Mouse (Mus musculus) forebrain, embryonic 14.5 days (tissue): ENCODE measurements around the gene Tbc1d17. TPM values are rescaled to one million over a fixed set of nuclear protein-coding genes. Genes with fewer than 3 reads are reported as not detected.

Experiments
- ATAC-seq: fragments of 200-750 bp; cut with Nextera tagmentation; 2 replicates; pipeline ENCODE4 v1.8.0; 2017; ENCODE audit warnings: mild to moderate bottlenecking, moderate library complexity
- DNase-seq: peaks from one replicate; pipeline ENCODE4 v3.0.0-alpha.2; 2015; ENCODE audit warnings: low spot score
- H3K27ac ChIP-seq: fragments of 300-500 bp; sonication (generic); 2 replicates; pipeline ENCODE4 v1.5.1; 2014; ENCODE audit warnings: low read depth, mild to moderate bottlenecking, control low read depth, low read length, moderate library complexity
- H3K27me3 ChIP-seq: fragments of 300-500 bp; sonication (generic); replicated peaks from 2 replicates; pipeline ENCODE4 v1.6.1; 2014; ENCODE audit warnings: low read length, control low read depth, mixed read lengths; ENCODE audit not compliant: control insufficient read depth, insufficient read depth
- H3K36me3 ChIP-seq: fragments of 300-500 bp; sonication (generic); 2 replicates; pipeline ENCODE4 v1.6.1; 2014; ENCODE audit warnings: low read length, control low read depth; ENCODE audit not compliant: control insufficient read depth, insufficient read depth
- H3K4me1 ChIP-seq: fragments of 300-500 bp; sonication (generic); 2 replicates; pipeline ENCODE4 v1.6.1; 2014; ENCODE audit warnings: antibody characterized with exemption, low read length, control low read depth; ENCODE audit not compliant: control insufficient read depth, insufficient read depth
- H3K4me2 ChIP-seq: fragments of 300-500 bp; sonication (generic); 2 replicates; pipeline ENCODE4 v1.6.1; 2014; ENCODE audit warnings: mild to moderate bottlenecking, control low read depth, low read length
- H3K4me3 ChIP-seq: fragments of 300-500 bp; sonication (generic); 2 replicates; pipeline ENCODE4 v1.5.1; 2014; ENCODE audit warnings: low read depth, low read length, control low read depth
- H3K9ac ChIP-seq: fragments of 300-500 bp; sonication (generic); 2 replicates; pipeline ENCODE4 v1.6.1; 2014; ENCODE audit warnings: mild to moderate bottlenecking, low read length, control low read depth, moderate library complexity
- H3K9me3 ChIP-seq: fragments of 300-500 bp; sonication (generic); replicated peaks from 2 replicates; pipeline ENCODE4 v1.6.1; 2016; ENCODE audit warnings: low read length, control low read depth, mixed read lengths; ENCODE audit not compliant: control insufficient read depth
- WGBS: fragments of 180-500 bp; shearing (Covaris S2); extraction: QIAGEN DNeasy Blood & Tissue Kit; methylation state at CpG from one replicate; pipeline ENCODE4 v1.1.7; 2014; 5-methylcytosine and 5-hydroxymethylcytosine counted together
- microRNA counts: library from miRNA; unstranded; fragments of <30 nt; microRNA quantifications from one replicate; lab custom pipeline; 2016
- microRNA-seq: library from miRNA; unstranded; fragments of <30 nt; microRNA quantifications from one replicate; pipeline ENCODE4, GENCODE M21; 2016
- polyA plus RNA-seq: library from polyadenylated mRNA; unstranded; fragments of >200 nt; fragmentation: Nextera tagmentation; extraction: Ambion mirVana; gene quantifications from 2 replicates; pipeline ENCODE4 v1.2.1, GENCODE M21; 2014

Gene Tbc1d17
- polyA plus RNA-seq, 1 experiment from 2014 or later: 79.6 TPM

DNA sequence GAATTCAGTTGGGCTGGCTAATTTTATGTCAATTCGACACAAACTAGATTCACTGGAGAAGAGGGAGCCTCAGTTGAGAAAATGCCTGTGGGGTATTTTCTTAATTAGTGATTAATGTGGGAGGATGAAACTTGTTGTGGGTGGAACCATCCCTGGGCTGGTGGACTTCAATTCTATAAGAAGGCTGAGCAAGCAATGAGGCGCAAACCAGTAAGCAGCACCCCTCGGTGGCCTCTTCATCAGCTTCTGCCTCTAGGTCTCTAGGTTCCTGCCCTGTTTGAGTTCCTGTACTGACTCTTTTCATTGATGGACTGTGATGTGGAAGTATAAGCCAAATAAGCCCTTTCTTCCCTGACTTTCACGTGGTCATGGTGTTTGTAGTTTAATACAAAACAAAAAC is 38.5 kb downstream of the Tbc1d17 start:
- Histone ChIP-seq H3K4me3 (no peak overlapping the region), H3K4me1 (no peaks in the 10 kb centered on the region), H3K4me2 (no peak overlapping the region), H3K9me3 (no peaks in the 10 kb centered on the region), H3K9ac (no peak overlapping the region), H3K27me3 (no peaks in the 10 kb centered on the region), H3K36me3 (0 out of 2 replicates have a peak, but pooled peaks cover 7% of the 10 kb centered on the region), H3K27ac (no peak overlapping the region)
- DNase-seq (no peak), ATAC-seq (no peak)
- WGBS: 84% methylated on average over 4 of the region's 4 CpGs

GRCm38 (mm10) chr7:44809466-44809865 is 39.4 kb downstream of the Tbc1d17 start:
- H3K4me3 ChIP-seq: no peak overlapping the region
- no peaks in the 10 kb centered on the region for H3K27me3 ChIP-seq
- no peak for ATAC-seq
- no peaks in the 10 kb centered on the region for H3K4me1 ChIP-seq
- WGBS: 91% methylated on average over 3 of the region's 3 CpGs
- no peaks in the 10 kb centered on the region for H3K9me3 ChIP-seq
- H3K36me3 ChIP-seq: 0 out of 2 replicates have a peak, but pooled peaks cover 7% of the 10 kb centered on the region
- no peak overlapping the region for H3K9ac ChIP-seq
- no peak for DNase-seq
- H3K4me2 ChIP-seq: no peak overlapping the region
- no peak overlapping the region for H3K27ac ChIP-seq

GRCm38 (mm10) chr7:44808927-44809326 is 40.0 kb downstream of the Tbc1d17 start:
- WGBS: 90% methylated on average over 2 of the region's 2 CpGs
- H3K27ac ChIP-seq: no peak overlapping the region
- H3K9ac ChIP-seq: no peak overlapping the region
- H3K27me3 ChIP-seq: no peaks in the 10 kb centered on the region
- no peak overlapping the region for H3K4me3 ChIP-seq
- H3K36me3 ChIP-seq: 0 out of 2 replicates have a peak, but pooled peaks cover 7% of the 10 kb centered on the region
- H3K9me3 ChIP-seq: no peaks in the 10 kb centered on the region
- ATAC-seq (no peak), DNase-seq (no peak)
- H3K4me1 ChIP-seq: no peaks in the 10 kb centered on the region
- no peak overlapping the region for H3K4me2 ChIP-seq

GRCm38 (mm10) chr7:44792781-44793180 is 56.1 kb downstream of the Tbc1d17 start:
- H3K9ac ChIP-seq: no peak overlapping the region
- H3K4me1 ChIP-seq: no peaks in the 10 kb centered on the region
- no peak overlapping the region for H3K4me3 ChIP-seq
- H3K9me3 ChIP-seq: no peaks in the 10 kb centered on the region
- no peak overlapping the region for H3K27ac ChIP-seq
- H3K27me3 ChIP-seq: no peaks in the 10 kb centered on the region
- no peak for ATAC-seq
- no peaks in the 10 kb centered on the region for H3K36me3 ChIP-seq
- no peak overlapping the region for H3K4me2 ChIP-seq
- 87% methylated on average over 6 of the region's 6 CpGs for WGBS
- no peak for DNase-seq

DNA sequence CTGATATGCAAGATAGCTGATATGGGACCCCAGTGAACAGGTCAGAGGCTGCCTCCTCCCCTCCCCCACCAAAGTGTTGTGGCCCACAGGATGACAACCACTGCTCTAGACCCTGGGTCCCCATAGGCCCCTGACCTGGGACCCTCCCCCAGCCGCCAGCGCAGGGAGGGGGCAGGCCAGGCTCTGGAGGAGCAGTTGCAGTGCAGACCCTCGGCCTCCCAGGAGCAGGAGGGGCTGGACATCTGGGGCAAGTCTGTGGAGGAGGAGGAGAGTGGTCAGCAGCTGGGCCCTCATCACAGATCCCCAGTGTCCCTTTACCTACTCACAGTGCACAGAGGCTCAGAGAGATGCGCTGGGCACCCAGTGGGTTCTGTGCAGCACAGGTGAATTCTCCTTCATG is 58.8 kb downstream of the Tbc1d17 start:
- no peaks in the 10 kb centered on the region for H3K27me3 ChIP-seq
- no peak overlapping the region for H3K27ac ChIP-seq
- no peak for DNase-seq
- H3K36me3 ChIP-seq: no peaks in the 10 kb centered on the region
- no peak overlapping the region for H3K4me2 ChIP-seq
- no peaks in the 10 kb centered on the region for H3K4me1 ChIP-seq
- no peak overlapping the region for H3K4me3 ChIP-seq
- H3K9ac ChIP-seq: no peak overlapping the region
- ATAC-seq: no peak
- H3K9me3 ChIP-seq: no peaks in the 10 kb centered on the region
- 65% methylated on average over 4 of the region's 4 CpGs for WGBS

DNA sequence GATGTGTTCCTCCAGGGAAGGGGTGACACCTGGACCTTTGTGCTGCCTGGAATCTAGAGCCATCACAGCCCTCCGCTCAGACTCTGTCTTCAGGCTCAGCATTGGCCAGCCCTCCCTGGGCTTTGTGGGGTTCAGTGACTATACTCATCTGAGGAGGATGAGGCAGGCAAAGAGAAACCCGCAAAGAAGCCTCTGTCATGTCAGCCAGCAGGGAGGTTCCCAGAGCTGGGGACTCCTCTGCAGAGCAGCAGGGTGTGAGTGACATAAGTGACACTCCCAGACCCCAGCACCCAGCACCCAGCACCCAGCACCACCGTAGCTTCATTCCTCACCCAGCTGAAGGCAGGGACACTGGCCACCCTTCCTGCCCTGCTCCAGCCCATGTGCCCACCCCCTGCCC is 59.3 kb downstream of the Tbc1d17 start:
- Histone ChIP-seq H3K27me3 (no peaks in the 10 kb centered on the region), H3K9me3 (no peaks in the 10 kb centered on the region), H3K4me3 (no peak overlapping the region), H3K36me3 (no peaks in the 10 kb centered on the region), H3K9ac (no peak overlapping the region), H3K27ac (no peak overlapping the region), H3K4me2 (no peak overlapping the region), H3K4me1 (no peaks in the 10 kb centered on the region)
- DNase-seq (no peak), ATAC-seq (no peak)
- 86% methylated on average over 3 of the region's 3 CpGs for WGBS

MicroRNAs encoded within 50 kb of the gene (microRNA counts, 519-probe panel; counts per million panel counts)
- not detected for microRNA mmu-miR-707 (lab: Ali Mortazavi, UCI)

Small RNA genes lying within 50 kb of the gene (microRNA-seq; reads per million reads assigned to microRNA genes)
- not detected for gene Mir707

Other genes starting within 250 kb of the Tbc1d17 start
- gene Myh14, start 178.2 kb downstream of the Tbc1d17 start, polyA plus RNA-seq: 0.74 and 1.1 TPM in 2 replicates
- not detected in 2 replicates for gene Izumo2, start 140.3 kb downstream of the Tbc1d17 start, polyA plus RNA-seq
- 32.0 and 33.5 TPM in 2 replicates for gene Vrk3, start 100.7 kb downstream of the Tbc1d17 start, polyA plus RNA-seq
- gene Zfp473, start 98.0 kb downstream of the Tbc1d17 start, polyA plus RNA-seq: 1.2 and 1.3 TPM in 2 replicates
- 40.4 and 43.6 TPM in 2 replicates for gene Nup62, start 33.0 kb downstream of the Tbc1d17 start, polyA plus RNA-seq
- gene Il4i1, start 32.7 kb downstream of the Tbc1d17 start, polyA plus RNA-seq: 1.0 and 1.2 TPM in 2 replicates
- gene Atf5, start 32.4 kb downstream of the Tbc1d17 start, polyA plus RNA-seq: 4.2 and 4.7 TPM in 2 replicates
- gene Akt1s1, start 88 bp downstream of the Tbc1d17 start, polyA plus RNA-seq: 70.4 and 75.4 TPM in 2 replicates
- 30.0 and 31.7 TPM in 2 replicates for gene Pnkp, start 8.1 kb upstream of the Tbc1d17 start, polyA plus RNA-seq
- gene Ptov1, start 20.7 kb upstream of the Tbc1d17 start, polyA plus RNA-seq: 447 and 458 TPM in 2 replicates
- gene Med25, start 43.6 kb upstream of the Tbc1d17 start, polyA plus RNA-seq: 75.4 and 94.0 TPM in 2 replicates
- gene Fuz, start 47.0 kb upstream of the Tbc1d17 start, polyA plus RNA-seq: 18.2 and 18.3 TPM in 2 replicates
- gene Ap2a1, start 80.4 kb upstream of the Tbc1d17 start, polyA plus RNA-seq: 85.6 and 99.3 TPM in 2 replicates
- not detected in 2 replicates for gene Tsks, start 94.1 kb upstream of the Tbc1d17 start, polyA plus RNA-seq
- gene Cpt1c, start 125.8 kb upstream of the Tbc1d17 start, polyA plus RNA-seq: 37.3 and 41.0 TPM in 2 replicates
- 241 and 274 TPM in 2 replicates for gene Prmt1, start 137.5 kb upstream of the Tbc1d17 start, polyA plus RNA-seq
- gene Irf3, start 148.6 kb upstream of the Tbc1d17 start, polyA plus RNA-seq: 52.7 and 60.6 TPM in 2 replicates
- gene Bcl2l12, start 149.6 kb upstream of the Tbc1d17 start, polyA plus RNA-seq: 20.0 and 23.4 TPM in 2 replicates
- gene Scaf1, start 167.3 kb upstream of the Tbc1d17 start, polyA plus RNA-seq: 40.5 and 47.8 TPM in 2 replicates
- gene Rras, start 168.9 kb upstream of the Tbc1d17 start, polyA plus RNA-seq: 11.4 and 14.7 TPM in 2 replicates
- gene Prr12, start 203.8 kb upstream of the Tbc1d17 start, polyA plus RNA-seq: 13.6 and 16.0 TPM in 2 replicates
- gene Nosip, start 213.3 kb upstream of the Tbc1d17 start, polyA plus RNA-seq: 70.4 and 71.8 TPM in 2 replicates
- 12.0 and 13.4 TPM in 2 replicates for gene Prrg2, start 213.6 kb upstream of the Tbc1d17 start, polyA plus RNA-seq
- 67.4 and 73.9 TPM in 2 replicates for gene Rcn3, start 243.1 kb upstream of the Tbc1d17 start, polyA plus RNA-seq